Comparison of ENCODE assay signal across 8 mouse cellular contexts in the genomic region with DNA sequence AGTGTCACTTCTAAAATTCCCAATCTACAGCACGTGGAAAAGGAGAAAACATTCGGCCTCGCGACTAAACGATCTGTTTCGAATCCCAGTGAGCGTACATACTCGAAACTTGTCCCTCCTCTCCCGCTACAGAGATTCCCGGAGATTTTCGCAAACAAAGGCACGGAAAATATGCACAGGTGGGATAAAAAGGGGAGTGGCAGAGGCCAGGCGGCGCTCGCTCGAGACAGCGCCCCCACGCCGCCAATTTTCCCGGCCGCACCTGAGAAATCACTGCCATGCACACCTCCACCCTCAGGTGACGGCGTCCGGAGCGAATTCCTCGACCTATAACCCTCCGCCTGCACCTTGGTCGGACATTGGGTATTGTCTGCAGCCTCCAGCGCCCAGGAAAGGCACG. TPM values are rescaled to one million over a fixed set of nuclear protein-coding genes. Genes with fewer than 3 reads are reported as not detected.
DNase-seq lines count a peak whose midpoint lies in the region; ATAC-seq and TF ChIP-seq lines count a peak whose summit lies in the region.

No protein-coding gene starts in this region.

- H3K4me2 ChIP-seq in embryonic facial prominence, embryonic 15.5 days (replicated peaks) = peak overlapping the region; percentile 83
- peak overlapping the region; percentile 64 for H3K4me2 ChIP-seq in hindbrain, postnatal 0 days (ENCODE audit: low read depth, low read length)
- H3K4me2 ChIP-seq in liver, embryonic 11.5 days = peak overlapping the region; percentile 86
- H3K4me2 ChIP-seq in midbrain, postnatal 0 days (ENCODE audit: low read depth, low read length, poor library complexity, severe bottlenecking) = peak overlapping the region; percentile 80

- under 1% methylated on average over 30 of the region's 30 CpGs for WGBS in embryonic facial prominence, embryonic 15.5 days
- under 1% methylated on average over 30 of the region's 30 CpGs for WGBS in hindbrain, postnatal 0 days
- 2% methylated on average over 30 of the region's 30 CpGs for WGBS in liver, embryonic 11.5 days
- under 1% methylated on average over 30 of the region's 30 CpGs for WGBS in midbrain, postnatal 0 days

- H3K27ac ChIP-seq in embryonic facial prominence, embryonic 15.5 days (replicated peaks) = peak overlapping the region; percentile 97
- H3K27ac ChIP-seq in hindbrain, postnatal 0 days = peak overlapping the region; percentile 99
- no peak overlapping the region for H3K27ac ChIP-seq in liver, embryonic 11.5 days (ENCODE audit: low read depth, low read length)
- H3K27ac ChIP-seq in midbrain, postnatal 0 days (ENCODE audit: low read depth, low read length) = peak overlapping the region; percentile 99

- no peaks in the 10 kb centered on the region for H3K27me3 ChIP-seq in embryonic facial prominence, embryonic 15.5 days
- H3K27me3 ChIP-seq in hindbrain, postnatal 0 days (ENCODE audit: insufficient read depth, low read length) = no peaks in the 10 kb centered on the region
- peaks cover 5% of the 10 kb centered on the region for H3K27me3 ChIP-seq in liver, embryonic 11.5 days (replicated peaks; ENCODE audit: control insufficient read depth, insufficient read depth, low read length)
- H3K27me3 ChIP-seq in midbrain, postnatal 0 days (ENCODE audit: insufficient read depth, low read length) = no peaks in the 10 kb centered on the region

- H3K4me3 ChIP-seq in embryonic facial prominence, embryonic 15.5 days (replicated peaks) = peak overlapping the region; percentile 98
- H3K4me3 ChIP-seq in hindbrain, postnatal 0 days (ENCODE audit: low read length) = peak overlapping the region; percentile 92
- peak overlapping the region; percentile 81 for H3K4me3 ChIP-seq in liver, embryonic 11.5 days (ENCODE audit: low read depth, low read length)
- peak overlapping the region; percentile 99 for H3K4me3 ChIP-seq in midbrain, postnatal 0 days (ENCODE audit: low read depth, low read length)

- peaks cover 19% of the 10 kb centered on the region for H3K4me1 ChIP-seq in embryonic facial prominence, embryonic 15.5 days
- 0 out of 2 replicates have a peak, but pooled peaks cover 5% of the 10 kb centered on the region for H3K4me1 ChIP-seq in hindbrain, postnatal 0 days (ENCODE audit: insufficient read depth, low read length)
- H3K4me1 ChIP-seq in liver, embryonic 11.5 days (replicated peaks; ENCODE audit: control insufficient read depth, insufficient read depth, low read length) = peaks cover 11% of the 10 kb centered on the region; the same call in 1 of the 2 replicates
- H3K4me1 ChIP-seq in midbrain, postnatal 0 days (ENCODE audit: insufficient read depth, low read length) = 0 out of 2 replicates have a peak, but pooled peaks cover 5% of the 10 kb centered on the region

- no peaks in the 10 kb centered on the region for H3K9me3 ChIP-seq in embryonic facial prominence, embryonic 15.5 days (replicated peaks)
- no peaks in the 10 kb centered on the region for H3K9me3 ChIP-seq in hindbrain, postnatal 0 days (ENCODE audit: low read length)
- no peaks in the 10 kb centered on the region for H3K9me3 ChIP-seq in liver, embryonic 11.5 days (ENCODE audit: control insufficient read depth, low read length)
- no peaks in the 10 kb centered on the region for H3K9me3 ChIP-seq in midbrain, postnatal 0 days (ENCODE audit: low read length)

- peak; percentile 59 for TF ChIP-seq CTCF in hindbrain, postnatal 0 days (IDR thresholded peaks at IDR 0.05; ENCODE audit: low read depth)
- peak; percentile 69 for TF ChIP-seq CTCF in midbrain, postnatal 0 days (IDR thresholded peaks at IDR 0.05)

- peak overlapping the region; percentile 93 for H3K9ac ChIP-seq in embryonic facial prominence, embryonic 15.5 days
- peak overlapping the region; percentile 99 for H3K9ac ChIP-seq in hindbrain, postnatal 0 days (replicated peaks; ENCODE audit: low read length)
- peak overlapping the region; percentile 83 for H3K9ac ChIP-seq in liver, embryonic 11.5 days (ENCODE audit: low read depth, low read length)
- peak overlapping the region; percentile 100 for H3K9ac ChIP-seq in midbrain, postnatal 0 days (replicated peaks; ENCODE audit: low read length, poor library complexity, severe bottlenecking)

- no peaks in the 10 kb centered on the region for H3K36me3 ChIP-seq in embryonic facial prominence, embryonic 15.5 days
- no peaks in the 10 kb centered on the region for H3K36me3 ChIP-seq in hindbrain, postnatal 0 days (ENCODE audit: insufficient read depth, low read length)
- H3K36me3 ChIP-seq in liver, embryonic 11.5 days (ENCODE audit: control insufficient read depth, insufficient read depth, low read length) = no peaks in the 10 kb centered on the region
- no peaks in the 10 kb centered on the region for H3K36me3 ChIP-seq in midbrain, postnatal 0 days (ENCODE audit: insufficient read depth, low read length)

- DNase-seq in cerebellum, adult 11 months = no peak
- peak; percentile 11 for DNase-seq in MN1 (ENCODE audit: low spot score)
- DNase-seq in hindbrain, postnatal 0 days (ENCODE audit: low spot score) = peak; percentile 77
- DNase-seq in liver, embryonic 11.5 days (ENCODE audit: low spot score) = no peak
- peak; percentile 65 for DNase-seq in midbrain, postnatal 0 days (ENCODE audit: low spot score)
- peak; percentile 74 for DNase-seq in yolk sac, embryonic 10.5 days (ENCODE audit: low spot score)

- peak; percentile 59; the same call in 1 of the 2 replicates for ATAC-seq in cerebellum, adult (ENCODE audit: insufficient number of reproducible peaks, low FRiP score, low TSS enrichment)
- ATAC-seq in embryonic facial prominence, embryonic 15.5 days (ENCODE audit: insufficient number of reproducible peaks, low FRiP score, low TSS enrichment, low read depth) = no peak
- no peak for ATAC-seq in hindbrain, postnatal 0 days
- no peak for ATAC-seq in liver, embryonic 11.5 days (replicated peaks; ENCODE audit: low FRiP score)
- peak; percentile 17; the same call in 1 of the 2 replicates for ATAC-seq in midbrain, postnatal 0 days (ENCODE audit: low FRiP score)

RNA-seq across cellular contexts. Expression of a gene that starts 1.1 kb away (rescaled TPM):
- polyA plus RNA-seq in embryonic facial prominence, embryonic 15.5 days (2015; fragmentation: Nextera tagmentation; extraction: Ambion mirVana) = 37.3 and 41.1 TPM in 2 replicates
- 73.0 and 92.9 TPM in 2 replicates for total RNA-seq in hindbrain, postnatal 0 days (2014; rRNA removed)
- polyA plus RNA-seq in hindbrain, postnatal 0 days (2015; fragmentation: Nextera tagmentation; extraction: Ambion mirVana) = 136 and 146 TPM in 2 replicates
- 16.6 and 17.5 TPM in 2 replicates for polyA plus RNA-seq in liver, embryonic 11.5 days (2014; fragmentation: Nextera tagmentation; extraction: Ambion mirVana)
- 135 and 179 TPM in 2 replicates for total RNA-seq in midbrain, postnatal 0 days (2014; rRNA removed)
- polyA plus RNA-seq in midbrain, postnatal 0 days (2015; fragmentation: Nextera tagmentation; extraction: Ambion mirVana) = 182 and 209 TPM in 2 replicates

Comparison
In these comparisons a context has a peak if more than half of its experiments do, and no peak if none do; other contexts are left out.
1. ATAC-seq: peak in cerebellum, adult (single experiment) and midbrain, postnatal 0 days (single experiment); none in embryonic facial prominence, embryonic 15.5 days (single experiment), hindbrain, postnatal 0 days (single experiment) and liver, embryonic 11.5 days (single experiment).
2. DNase-seq: peak in MN1 (single experiment), hindbrain, postnatal 0 days (single experiment), midbrain, postnatal 0 days (single experiment) and yolk sac, embryonic 10.5 days (single experiment); none in cerebellum, adult 11 months (single experiment) and liver, embryonic 11.5 days (single experiment).
3. Peak in every context shown above with its lines, with median percentiles within 50 percentile points of each other: H3K4me2 ChIP-seq, H3K4me3 ChIP-seq and H3K9ac ChIP-seq.